Mouse (Mus musculus) liver, adult 2 months (tissue): ENCODE data around the gene Psmd8.

Experiments used
- CTCF ChIP-seq: fragments of 200-500 bp; IDR thresholded peaks from 2 replicates; pipeline ENCODE4 v1.5.1; 2011; ENCODE audit warnings: low read depth, low read length, control low read depth
- POLR2A ChIP-seq: fragments of 200-500 bp; IDR thresholded peaks from 2 replicates; pipeline ENCODE4 v1.6.1; 2011; ENCODE audit warnings: low read length, control low read depth; ENCODE audit not compliant: insufficient read depth; ENCODE audit errors: extremely low read depth

- no peak for TF ChIP-seq CTCF
- no peak for TF ChIP-seq POLR2A
Observed at GRCm38 (mm10) chr7:29158264-29158663, 22.2 kb downstream of the Psmd8 start.
